Mouse (Mus musculus) limb, embryonic 12.5 days (tissue): ENCODE results near the gene Adgrd1. TPM values are rescaled to one million over a fixed set of nuclear protein-coding genes. Genes with fewer than 3 reads are reported as not detected.

Source experiments
- ATAC-seq: fragments of 200-750 bp; cut with Nextera tagmentation; 2 replicates; pipeline ENCODE4 v1.8.0; 2017; ENCODE audit warnings: low read depth, moderate TSS enrichment; ENCODE audit not compliant: insufficient number of reproducible peaks, insufficient read depth, low FRiP score, low TSS enrichment
- H3K27ac ChIP-seq: fragments of 300-500 bp; sonication (generic); 2 replicates; pipeline ENCODE4 v1.5.1; 2016; ENCODE audit warnings: mild to moderate bottlenecking, moderate library complexity
- H3K27me3 ChIP-seq: fragments of 300-500 bp; sonication (generic); 2 replicates; pipeline ENCODE4 v1.6.1; 2016; ENCODE audit warnings: mild to moderate bottlenecking, moderate library complexity
- H3K36me3 ChIP-seq: fragments of 300-500 bp; sonication (generic); 2 replicates; pipeline ENCODE4 v1.6.1; 2016; ENCODE audit warnings: mild to moderate bottlenecking, moderate library complexity
- H3K4me1 ChIP-seq: fragments of 300-500 bp; sonication (generic); replicated peaks from 2 replicates; pipeline ENCODE4 v1.6.1; 2016
- H3K4me2 ChIP-seq: fragments of 300-500 bp; sonication (generic); 2 replicates; pipeline ENCODE4 v1.6.1; 2016; ENCODE audit warnings: mild to moderate bottlenecking, moderate library complexity
- H3K4me3 ChIP-seq: fragments of 300-500 bp; sonication (generic); replicated peaks from 2 replicates; pipeline ENCODE4 v1.5.1; 2016; ENCODE audit warnings: mild to moderate bottlenecking
- H3K9ac ChIP-seq: fragments of 300-500 bp; sonication (generic); replicated peaks from 2 replicates; pipeline ENCODE4 v1.6.1; 2016; ENCODE audit warnings: mild to moderate bottlenecking, moderate library complexity
- H3K9me3 ChIP-seq: fragments of 300-500 bp; sonication (generic); 2 replicates; pipeline ENCODE4 v1.6.1; 2016; ENCODE audit warnings: mild to moderate bottlenecking, moderate library complexity
- WGBS: fragments of 180-500 bp; shearing (Covaris S2); methylation state at CpG from one replicate; pipeline ENCODE4 v1.1.7; 2016; 5-methylcytosine and 5-hydroxymethylcytosine counted together
- polyA plus RNA-seq: library from polyadenylated mRNA; unstranded; fragments of >200 nt; fragmentation: Nextera tagmentation; extraction: Ambion mirVana; gene quantifications from 2 replicates; pipeline ENCODE4 v1.2.1, GENCODE M21; 2016

Adgrd1 gene
- polyA plus RNA-seq, 1 experiment from 2014 or later = not detected

DNA sequence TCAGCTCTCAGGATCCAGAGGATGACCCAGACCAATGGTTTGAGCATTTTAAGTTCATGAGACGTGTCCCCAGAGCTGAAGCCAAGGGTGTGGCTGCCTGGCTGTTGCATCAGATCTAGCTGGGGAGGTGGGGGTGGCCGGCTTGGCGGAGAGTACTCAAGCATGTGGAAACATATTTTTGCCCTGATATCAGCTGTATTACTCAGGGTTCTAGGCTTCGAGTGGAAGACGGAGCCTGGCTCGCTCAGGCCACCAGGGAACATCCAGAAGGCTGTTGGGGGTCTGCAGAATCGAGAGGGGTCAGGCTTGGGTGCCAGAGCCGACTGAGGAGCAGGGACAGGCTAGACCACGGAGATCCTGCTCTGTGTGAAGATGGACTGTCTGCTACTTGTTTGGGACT, 30.6 kb upstream of the Adgrd1 start:
- H3K4me1 ChIP-seq = peaks cover 5% of the 10 kb centered on the region
- no peak overlapping the region for H3K27ac ChIP-seq
- WGBS = 81% methylated on average over 9 of the region's 9 CpGs
- H3K36me3 ChIP-seq = no peaks in the 10 kb centered on the region
- H3K4me3 ChIP-seq = no peak overlapping the region
- H3K27me3 ChIP-seq = peaks cover 28% of the 10 kb centered on the region; the same call in 1 of the 2 replicates
- no peak overlapping the region for H3K9ac ChIP-seq
- H3K9me3 ChIP-seq = no peaks in the 10 kb centered on the region
- no peak for ATAC-seq
- H3K4me2 ChIP-seq = no peak overlapping the region

DNA sequence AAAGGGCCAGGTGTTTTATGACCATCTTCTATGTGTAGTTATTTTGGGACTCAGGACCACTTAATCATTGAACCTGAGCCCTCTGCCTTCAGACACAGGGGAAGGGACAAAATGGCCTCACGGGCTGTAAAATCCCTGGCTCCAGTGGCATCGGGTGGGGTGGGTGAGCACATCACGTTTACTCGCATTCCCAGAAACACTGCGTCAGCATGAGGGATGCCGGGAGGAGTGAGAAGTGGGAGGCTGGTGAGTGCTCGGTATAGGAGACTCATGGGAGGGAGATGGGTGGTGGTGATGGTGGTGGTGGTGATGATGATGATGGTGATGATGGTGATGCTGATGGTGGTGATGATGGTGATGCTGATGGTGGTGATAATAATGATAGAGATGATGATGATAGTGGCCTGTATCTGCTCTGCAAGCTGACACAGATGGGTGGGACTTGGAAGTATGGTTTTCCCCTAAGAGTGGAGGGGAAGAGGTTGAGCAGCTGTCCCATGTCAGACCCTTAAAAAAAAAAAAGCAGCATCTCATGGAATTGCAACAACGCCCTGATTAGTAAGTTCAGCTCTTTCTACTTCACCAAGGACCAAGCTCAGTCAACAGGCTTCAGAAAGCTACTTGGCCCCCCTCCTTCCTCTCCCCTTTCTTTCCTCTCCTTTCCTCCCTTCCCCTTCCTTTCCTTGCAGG, 29.9 kb upstream of the Adgrd1 start:
- 75% methylated on average over 8 of the region's 8 CpGs for WGBS
- H3K36me3 ChIP-seq = no peaks in the 10 kb centered on the region
- H3K9me3 ChIP-seq = no peaks in the 10 kb centered on the region
- no peak for ATAC-seq
- peaks cover 5% of the 10 kb centered on the region for H3K4me1 ChIP-seq
- peaks cover 22% of the 10 kb centered on the region; the same call in 1 of the 2 replicates for H3K27me3 ChIP-seq
- no peak overlapping the region for H3K27ac ChIP-seq
- H3K4me3 ChIP-seq = no peak overlapping the region
- no peak overlapping the region for H3K9ac ChIP-seq
- H3K4me2 ChIP-seq = no peak overlapping the region

DNA sequence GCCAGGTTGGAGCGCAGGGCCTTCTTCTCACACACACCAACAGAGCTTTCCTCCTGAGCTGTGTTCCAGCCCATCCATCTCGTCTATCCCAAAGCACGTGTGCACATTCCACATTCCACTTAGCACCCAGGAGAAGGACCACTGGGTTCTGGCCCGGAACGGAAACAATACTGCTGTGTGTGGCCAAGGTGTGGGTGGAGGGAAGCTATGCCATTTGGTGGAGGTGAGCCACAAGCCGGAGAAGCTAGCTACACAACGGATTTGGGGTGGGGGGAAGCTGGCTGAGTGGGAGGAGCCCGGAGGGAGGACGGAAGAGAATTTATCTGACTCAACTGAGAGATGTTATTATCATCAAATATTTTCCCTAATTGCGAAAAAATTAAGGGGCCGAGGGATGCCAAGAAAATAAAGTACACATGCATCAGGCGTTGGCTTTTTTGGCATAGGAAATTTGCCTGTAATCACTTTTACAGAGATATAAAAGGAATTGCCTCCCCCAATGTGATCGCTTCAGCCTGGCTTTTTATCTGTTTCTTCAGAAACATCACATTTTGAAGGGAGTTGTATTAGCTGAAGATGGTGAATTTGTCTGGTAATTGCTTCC, 29.2 kb upstream of the Adgrd1 start:
- 75% methylated on average over 13 of the region's 13 CpGs for WGBS
- H3K4me2 ChIP-seq = no peak overlapping the region
- H3K36me3 ChIP-seq = no peaks in the 10 kb centered on the region
- H3K27ac ChIP-seq = no peak overlapping the region
- peaks cover 5% of the 10 kb centered on the region for H3K4me1 ChIP-seq
- H3K27me3 ChIP-seq = peaks cover 21% of the 10 kb centered on the region; the same call in 1 of the 2 replicates
- no peak overlapping the region for H3K4me3 ChIP-seq
- no peaks in the 10 kb centered on the region for H3K9me3 ChIP-seq
- ATAC-seq = no peak
- H3K9ac ChIP-seq = no peak overlapping the region

DNA sequence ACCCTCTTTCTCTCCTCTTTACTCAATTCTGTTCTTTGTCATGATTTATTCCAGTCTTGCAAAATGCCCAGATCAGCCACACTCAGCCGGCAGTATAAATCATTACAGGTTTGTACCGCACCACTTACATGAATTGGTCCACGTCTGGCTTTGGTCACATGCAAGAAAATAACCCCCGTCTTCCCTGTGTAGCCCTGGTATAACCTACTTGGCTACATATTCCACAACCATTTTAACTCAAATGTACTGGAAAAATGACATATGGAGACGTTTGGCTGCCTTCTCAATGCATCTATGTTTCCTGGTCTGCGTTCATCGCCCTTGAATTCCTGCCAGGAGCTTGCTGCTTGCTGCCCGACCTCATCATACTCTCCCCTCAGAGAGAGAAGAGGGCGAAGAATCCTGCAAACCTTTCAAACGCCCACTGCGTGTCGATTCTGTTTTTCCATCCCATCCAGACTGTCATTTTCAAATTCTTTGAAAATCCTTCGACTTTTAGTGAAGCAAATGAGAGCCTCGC, 24.7 kb upstream of the Adgrd1 start:
- no peak overlapping the region for H3K27ac ChIP-seq
- peaks cover 5% of the 10 kb centered on the region; the same call in 1 of the 2 replicates for H3K27me3 ChIP-seq
- no peak overlapping the region for H3K4me3 ChIP-seq
- no peak overlapping the region for H3K9ac ChIP-seq
- H3K36me3 ChIP-seq = no peaks in the 10 kb centered on the region
- H3K4me1 ChIP-seq = no peaks in the 10 kb centered on the region
- no peaks in the 10 kb centered on the region for H3K9me3 ChIP-seq
- WGBS = 76% methylated on average over 14 of the region's 14 CpGs
- ATAC-seq = no peak
- no peak overlapping the region for H3K4me2 ChIP-seq

DNA sequence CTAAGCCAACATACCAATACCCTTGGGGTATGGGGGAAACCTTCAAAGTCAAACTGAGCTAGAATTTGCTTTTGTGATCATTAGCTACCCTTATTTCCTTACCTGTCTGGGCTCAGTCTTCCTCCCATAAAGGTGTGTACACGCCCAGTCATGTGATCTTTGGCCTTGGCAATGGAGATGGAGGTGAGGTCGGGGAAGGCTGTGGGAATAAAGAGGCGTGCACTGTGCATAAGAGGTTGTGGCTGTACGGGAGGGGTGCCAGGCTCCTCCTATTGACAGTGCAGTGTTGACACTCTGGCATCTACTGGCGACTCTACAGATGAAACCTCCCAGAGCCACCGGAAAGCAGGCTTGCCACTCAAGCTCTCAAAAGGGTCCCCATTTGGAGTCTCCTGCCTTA, 23.1 kb upstream of the Adgrd1 start:
- no peak for ATAC-seq
- Histone ChIP-seq H3K9ac (no peak overlapping the region), H3K36me3 (no peaks in the 10 kb centered on the region), H3K4me1 (0 out of 2 replicates have a peak, but pooled peaks cover 5% of the 10 kb centered on the region), H3K9me3 (no peaks in the 10 kb centered on the region), H3K4me2 (no peak overlapping the region), H3K4me3 (no peak overlapping the region), H3K27me3 (0 out of 2 replicates have a peak, but pooled peaks cover 3% of the 10 kb centered on the region), H3K27ac (no peak overlapping the region)
- 76% methylated on average over 6 of the region's 6 CpGs for WGBS

DNA sequence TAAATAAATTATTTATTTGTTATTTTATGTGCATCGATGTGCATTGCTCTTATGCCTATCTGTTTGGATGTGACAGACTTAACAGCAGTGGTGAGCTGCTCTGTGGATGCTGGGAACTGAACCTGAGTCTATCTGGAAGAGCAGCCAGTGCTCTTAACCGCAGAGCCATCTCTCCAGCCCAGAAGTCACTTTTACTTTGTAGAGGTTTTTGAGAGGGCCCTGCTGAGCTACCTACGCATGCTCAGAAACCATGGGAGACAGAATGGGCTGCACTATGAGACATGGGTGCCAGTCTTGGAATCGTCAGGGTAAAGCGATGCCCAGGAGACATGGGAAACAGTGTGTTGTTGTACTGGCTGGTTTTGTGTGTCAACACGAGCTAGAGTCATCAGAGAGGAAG, 20.5 kb upstream of the Adgrd1 start:
- Histone ChIP-seq H3K36me3 (no peaks in the 10 kb centered on the region), H3K27ac (no peak overlapping the region), H3K27me3 (0 out of 2 replicates have a peak, but pooled peaks cover 3% of the 10 kb centered on the region), H3K4me3 (no peak overlapping the region), H3K4me2 (no peak overlapping the region), H3K9ac (no peak overlapping the region), H3K9me3 (no peaks in the 10 kb centered on the region), H3K4me1 (0 out of 2 replicates have a peak, but pooled peaks cover 5% of the 10 kb centered on the region)
- ATAC-seq = no peak
- 83% methylated on average over 6 of the region's 6 CpGs for WGBS

DNA sequence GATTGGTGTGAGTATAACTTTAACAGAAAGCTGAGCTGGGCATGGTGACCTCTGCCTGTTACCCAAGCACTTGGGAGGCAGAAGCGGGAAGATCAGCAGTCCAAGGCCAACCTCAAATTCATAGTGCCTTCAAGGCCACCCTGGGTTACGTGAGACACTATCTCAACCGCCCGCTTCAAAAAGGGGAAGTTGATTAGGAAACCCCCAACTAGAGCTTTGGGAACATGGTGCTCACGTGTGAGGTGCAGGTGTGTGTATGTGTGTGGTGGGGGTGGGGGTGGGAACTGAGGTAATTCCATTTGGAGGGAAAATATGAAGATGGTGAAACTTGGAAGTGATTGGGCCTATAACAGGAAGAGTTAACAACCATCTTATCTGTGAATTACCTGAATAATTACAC, 19.3 kb upstream of the Adgrd1 start:
- Histone ChIP-seq H3K4me2 (no peak overlapping the region), H3K9me3 (no peaks in the 10 kb centered on the region), H3K9ac (no peak overlapping the region), H3K27ac (no peak overlapping the region), H3K4me3 (no peak overlapping the region), H3K36me3 (no peaks in the 10 kb centered on the region), H3K4me1 (0 out of 2 replicates have a peak, but pooled peaks cover 5% of the 10 kb centered on the region), H3K27me3 (0 out of 2 replicates have a peak, but pooled peaks cover 3% of the 10 kb centered on the region)
- WGBS = 88% methylated on average over 5 of the region's 5 CpGs
- no peak for ATAC-seq

DNA sequence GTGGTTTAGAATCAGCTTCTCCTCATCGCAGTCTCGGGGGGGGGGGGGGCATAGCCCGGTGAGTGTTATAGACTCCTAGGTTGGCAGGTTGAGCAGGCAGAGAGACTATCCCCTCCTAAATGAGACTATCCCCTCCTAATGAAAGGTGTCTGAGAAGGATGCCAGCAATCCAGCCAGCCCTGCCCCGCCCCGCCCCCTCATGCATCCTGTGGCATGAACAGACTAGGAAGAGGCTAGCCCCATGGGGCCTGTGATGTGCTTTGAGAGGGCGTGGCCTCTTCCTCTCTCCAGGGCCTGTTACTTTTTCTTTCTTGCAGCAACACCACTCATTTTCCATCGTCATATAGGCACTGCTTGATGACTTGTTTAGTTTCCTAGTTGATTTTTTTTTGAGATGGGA, 15.0 kb upstream of the Adgrd1 start:
- no peak overlapping the region for H3K27ac ChIP-seq
- no peak for ATAC-seq
- H3K4me1 ChIP-seq = 0 out of 2 replicates have a peak, but pooled peaks cover 5% of the 10 kb centered on the region
- H3K27me3 ChIP-seq = no peaks in the 10 kb centered on the region
- H3K9me3 ChIP-seq = no peaks in the 10 kb centered on the region
- H3K36me3 ChIP-seq = no peaks in the 10 kb centered on the region
- no peak overlapping the region for H3K4me2 ChIP-seq
- no peak overlapping the region for H3K4me3 ChIP-seq
- WGBS = 88% methylated on average over 7 of the region's 7 CpGs
- no peak overlapping the region for H3K9ac ChIP-seq

DNA sequence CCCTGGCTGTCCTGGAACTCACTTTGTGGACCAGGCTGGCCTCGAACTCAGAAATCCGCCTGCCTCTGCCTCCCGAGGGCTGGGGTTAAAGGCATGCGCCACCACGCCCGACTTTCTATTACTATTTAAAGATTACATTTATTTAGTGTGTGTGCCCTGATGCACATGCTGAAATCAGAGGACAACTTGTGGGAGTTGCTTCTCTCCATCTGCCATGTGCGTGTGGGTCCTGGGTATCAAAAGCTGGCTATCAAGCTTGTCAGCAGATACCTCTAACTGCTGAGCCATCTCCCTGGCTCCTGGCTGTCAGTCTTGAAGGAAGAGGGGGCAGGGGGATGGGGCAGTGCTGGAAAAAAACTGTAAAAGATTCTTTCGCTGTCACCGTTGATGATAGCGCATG, 11.4 kb upstream of the Adgrd1 start:
- Histone ChIP-seq H3K4me1 (no peaks in the 10 kb centered on the region), H3K9me3 (no peaks in the 10 kb centered on the region), H3K9ac (no peak overlapping the region), H3K27ac (no peak overlapping the region), H3K36me3 (no peaks in the 10 kb centered on the region), H3K4me3 (no peak overlapping the region), H3K4me2 (no peak overlapping the region), H3K27me3 (no peaks in the 10 kb centered on the region)
- 92% methylated on average over 10 of the region's 10 CpGs for WGBS
- no peak for ATAC-seq

DNA sequence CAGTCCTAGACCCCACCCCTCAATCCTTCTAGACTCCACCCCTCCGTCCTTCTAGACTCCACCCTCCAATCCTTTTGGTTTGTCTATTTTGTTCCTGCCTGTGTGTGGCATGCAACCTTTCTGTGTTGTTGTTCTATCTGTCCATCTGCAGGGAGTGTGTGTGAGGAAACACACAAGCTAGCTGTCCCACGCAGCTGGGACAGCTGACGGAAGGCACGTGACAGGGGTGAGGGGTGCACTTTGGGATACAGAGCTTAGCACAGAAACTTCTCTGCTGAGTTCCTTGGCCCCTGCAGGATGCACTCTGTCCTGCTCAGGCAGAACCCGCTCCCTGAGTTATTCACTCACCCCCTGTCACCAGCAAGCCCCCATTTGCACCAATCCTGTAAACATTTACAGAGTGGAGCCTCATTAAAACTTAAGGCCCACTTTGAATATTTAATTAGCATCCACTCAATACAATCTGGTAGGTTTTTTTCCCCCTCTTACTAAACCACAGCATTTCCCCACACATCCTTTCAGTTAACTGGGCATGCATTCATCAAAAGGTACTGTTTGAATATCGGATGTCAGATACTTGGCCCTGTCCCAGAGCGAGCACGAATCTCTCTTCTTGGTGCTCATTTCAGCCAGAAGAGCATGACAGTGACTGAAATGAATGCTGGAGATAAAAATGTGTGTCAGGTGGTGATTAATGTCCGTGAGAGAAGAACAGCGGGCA, 4.0 kb upstream of the Adgrd1 start:
- Histone ChIP-seq H3K27me3 (peaks cover 3% of the 10 kb centered on the region; the same call in 1 of the 2 replicates), H3K4me2 (no peak overlapping the region), H3K9ac (no peak overlapping the region), H3K9me3 (no peaks in the 10 kb centered on the region), H3K4me3 (no peak overlapping the region), H3K36me3 (no peaks in the 10 kb centered on the region), H3K4me1 (no peaks in the 10 kb centered on the region), H3K27ac (no peak overlapping the region)
- 80% methylated on average over 10 of the region's 10 CpGs for WGBS
- no peak for ATAC-seq

DNA sequence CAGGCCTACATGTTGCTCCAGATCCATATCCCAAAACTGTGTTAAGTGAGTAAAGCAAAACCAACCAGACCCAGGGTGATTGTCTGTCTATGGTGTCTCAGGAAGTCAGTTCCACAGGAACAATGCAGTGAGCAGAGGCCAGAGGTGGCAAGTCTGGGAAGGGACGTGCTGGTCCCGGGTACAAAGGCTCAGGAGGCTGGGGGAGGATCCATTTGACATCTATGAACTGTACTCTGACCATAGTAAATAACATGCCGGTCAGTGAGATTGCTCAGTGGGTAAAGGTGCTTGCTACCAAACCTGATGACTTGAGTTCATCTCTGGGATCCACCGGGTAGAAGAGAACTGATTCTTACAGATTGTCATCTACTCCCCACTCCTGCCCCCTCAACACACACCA, 3.4 kb upstream of the Adgrd1 start:
- no peaks in the 10 kb centered on the region for H3K4me1 ChIP-seq
- WGBS = 79% methylated on average over 4 of the region's 4 CpGs
- no peak overlapping the region for H3K27ac ChIP-seq
- ATAC-seq = no peak
- H3K9ac ChIP-seq = no peak overlapping the region
- no peaks in the 10 kb centered on the region for H3K36me3 ChIP-seq
- no peaks in the 10 kb centered on the region for H3K9me3 ChIP-seq
- peaks cover 3% of the 10 kb centered on the region; the same call in 1 of the 2 replicates for H3K27me3 ChIP-seq
- no peak overlapping the region for H3K4me2 ChIP-seq
- H3K4me3 ChIP-seq = no peak overlapping the region
